Mouse (Mus musculus) c-Kit-positive CD71-positive TER-119-negative erythroid progenitor cells, embryonic 14.5 days (primary cell): ENCODE measurements around the gene Cers6.

Experiments used
- DNase-seq: peaks from one replicate; pipeline ENCODE4 v3.0.0-alpha.2; 2013; ENCODE audit warnings: low read depth

The Cers6 gene

DNA sequence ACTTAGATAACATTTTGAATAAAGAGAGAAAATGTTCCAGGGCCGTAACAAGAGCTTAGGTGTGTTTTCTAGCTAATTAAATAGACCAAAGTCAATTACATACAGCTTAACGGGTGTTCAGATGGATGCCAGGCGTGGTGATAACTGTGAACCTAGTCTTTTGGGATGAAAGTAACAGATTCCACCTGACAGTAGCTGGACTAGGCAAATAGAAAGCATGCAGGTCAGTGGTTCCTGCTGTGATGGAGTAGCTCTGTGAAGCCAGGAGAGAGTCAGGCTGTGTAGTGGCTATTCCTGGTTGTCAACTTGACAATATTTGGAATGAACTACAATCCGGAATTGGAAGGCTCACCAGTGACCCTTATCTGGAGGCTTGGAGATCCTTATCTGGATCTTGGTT, 56.3 kb downstream of the Cers6 start:
- DNase-seq = no peak

DNA sequence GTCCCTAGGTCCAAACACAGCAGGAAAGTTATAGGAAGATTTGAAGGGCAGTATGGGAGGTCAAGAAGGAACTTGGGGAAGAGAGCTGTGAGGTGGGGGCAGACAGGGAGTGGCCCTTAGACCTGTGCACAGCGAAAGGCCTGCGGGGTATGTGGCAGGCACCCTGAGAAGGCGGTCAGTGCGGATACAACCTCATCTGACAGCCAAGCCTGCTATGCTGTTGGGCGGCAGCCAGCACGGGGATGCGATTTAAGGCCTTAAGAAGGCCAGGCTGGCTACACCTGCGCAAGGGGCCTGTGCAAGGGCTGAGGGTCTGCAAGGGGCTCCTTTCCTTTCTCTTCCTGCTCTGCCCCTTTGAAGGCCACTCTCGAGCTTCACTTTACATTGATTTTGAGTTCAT, 63.1 kb downstream of the Cers6 start:
- no peak for DNase-seq

DNA sequence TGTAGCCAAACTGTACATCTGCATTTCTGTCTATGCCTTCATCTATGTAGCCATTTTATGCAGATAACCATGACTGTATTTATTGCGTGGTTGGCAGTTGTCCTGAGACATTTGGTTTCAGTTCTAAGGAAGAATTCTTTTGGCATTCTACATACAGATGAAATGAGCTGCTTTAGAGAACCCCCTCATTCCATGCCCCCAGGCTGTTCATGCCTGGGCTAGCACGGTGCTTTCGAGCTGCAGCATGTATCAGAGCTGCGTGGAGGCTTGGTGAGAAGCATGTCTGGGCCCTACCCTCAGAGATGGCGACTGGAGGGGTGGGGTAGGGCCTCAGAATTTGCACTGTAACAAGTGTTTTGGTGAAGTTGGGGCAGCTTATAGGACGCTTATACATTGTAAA, 64.3 kb downstream of the Cers6 start:
- no peak for DNase-seq

DNA sequence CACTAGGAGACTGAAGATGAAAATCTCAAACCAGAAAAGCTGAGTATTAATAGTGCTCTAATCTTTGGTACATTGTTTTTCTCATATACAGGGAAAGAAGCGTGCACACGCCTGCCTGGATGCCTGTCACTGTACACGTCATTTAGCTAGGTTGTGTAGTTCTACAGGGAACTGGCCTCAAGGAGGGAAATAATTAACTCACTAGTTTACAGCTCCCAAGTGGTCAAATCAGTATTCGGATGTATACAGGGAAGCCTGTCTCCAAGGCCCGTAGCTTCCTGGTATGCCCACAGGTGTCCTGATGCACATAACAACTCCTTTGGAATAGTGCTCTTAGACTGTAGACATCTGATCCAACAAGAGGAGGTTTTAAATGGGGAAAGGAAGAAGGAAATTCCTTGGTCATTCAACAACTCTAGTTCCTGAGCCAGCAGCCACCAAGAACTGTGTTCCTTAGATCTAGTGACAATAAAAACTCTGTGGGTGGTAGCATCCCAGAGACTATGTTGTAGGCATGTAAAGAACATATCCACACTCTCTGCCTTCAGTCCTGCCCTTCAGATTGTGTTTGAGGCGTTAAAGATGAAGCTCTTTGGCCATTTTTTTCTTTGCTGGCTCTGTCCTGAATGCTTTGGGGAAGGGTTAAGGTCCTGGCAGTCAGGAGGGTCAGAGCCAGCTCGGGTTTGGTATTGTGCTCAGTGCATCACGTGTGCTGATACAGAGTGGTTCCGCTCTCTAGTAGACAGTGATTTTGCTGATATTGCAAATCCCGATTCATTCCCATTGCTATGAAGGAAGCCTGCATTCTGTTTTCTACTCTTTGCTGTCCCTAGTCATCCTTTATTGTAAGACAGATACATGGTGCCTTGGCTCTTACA, 65.9 kb downstream of the Cers6 start:
- no peak for DNase-seq

DNA sequence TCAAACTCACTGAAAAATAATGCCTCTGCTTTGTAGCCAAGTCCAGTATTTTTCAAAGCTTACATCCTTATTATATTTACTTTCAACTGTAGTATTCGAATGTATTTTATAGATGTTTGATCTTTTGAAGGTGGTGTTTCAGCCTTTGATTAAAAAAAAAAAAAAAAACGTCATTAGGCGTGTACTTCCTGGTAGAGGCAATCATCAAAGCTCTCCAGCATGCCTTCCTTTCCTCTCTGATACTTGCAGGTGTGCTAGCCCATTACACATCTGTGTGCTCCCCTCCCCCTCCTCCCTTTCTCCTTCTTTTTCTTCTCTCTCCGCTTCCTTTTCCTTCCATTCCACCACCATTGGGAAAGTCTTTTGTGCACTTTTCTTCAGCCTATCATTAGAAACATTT, 71.0 kb downstream of the Cers6 start:
- DNase-seq = no peak

DNA sequence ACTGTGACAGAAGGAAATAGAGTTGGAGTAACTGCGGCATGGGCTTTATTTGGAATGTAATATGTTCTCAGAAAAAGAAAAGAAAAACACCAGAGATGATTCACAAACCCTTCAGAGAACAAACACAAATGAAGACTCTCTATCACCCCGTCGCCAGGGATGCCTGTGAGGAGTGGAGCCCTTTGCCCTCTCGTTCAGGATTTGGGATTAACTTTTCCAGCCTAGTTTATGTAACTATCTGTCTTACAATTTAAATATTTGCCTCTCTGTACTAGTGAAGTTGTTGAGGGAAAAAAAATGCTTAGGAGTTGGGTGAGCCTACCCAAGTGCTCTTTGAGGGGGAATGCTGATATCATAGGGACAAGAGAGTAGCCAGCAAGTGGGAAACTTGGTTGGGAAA, 71.4 kb downstream of the Cers6 start:
- DNase-seq = no peak

DNA sequence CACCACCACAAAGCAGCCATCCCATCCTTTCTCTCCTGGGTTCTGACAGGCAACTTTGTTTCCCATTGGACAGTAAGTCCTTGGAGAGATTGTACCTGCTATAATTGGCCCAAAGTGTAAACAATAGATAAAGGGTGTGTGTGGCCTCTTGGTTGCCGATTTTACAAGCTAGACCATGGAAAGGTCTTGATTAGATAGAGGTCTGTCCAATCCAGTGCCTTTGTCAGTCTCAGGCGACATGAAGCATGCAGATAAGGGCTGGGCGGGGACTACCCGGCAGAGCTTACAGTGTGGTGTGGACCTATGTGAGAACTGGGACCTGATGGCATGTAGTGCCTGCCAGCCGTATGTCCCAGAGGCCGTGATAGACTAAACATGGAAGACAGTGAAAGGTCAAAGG, 73.4 kb downstream of the Cers6 start:
- DNase-seq = peak; percentile 69

DNA sequence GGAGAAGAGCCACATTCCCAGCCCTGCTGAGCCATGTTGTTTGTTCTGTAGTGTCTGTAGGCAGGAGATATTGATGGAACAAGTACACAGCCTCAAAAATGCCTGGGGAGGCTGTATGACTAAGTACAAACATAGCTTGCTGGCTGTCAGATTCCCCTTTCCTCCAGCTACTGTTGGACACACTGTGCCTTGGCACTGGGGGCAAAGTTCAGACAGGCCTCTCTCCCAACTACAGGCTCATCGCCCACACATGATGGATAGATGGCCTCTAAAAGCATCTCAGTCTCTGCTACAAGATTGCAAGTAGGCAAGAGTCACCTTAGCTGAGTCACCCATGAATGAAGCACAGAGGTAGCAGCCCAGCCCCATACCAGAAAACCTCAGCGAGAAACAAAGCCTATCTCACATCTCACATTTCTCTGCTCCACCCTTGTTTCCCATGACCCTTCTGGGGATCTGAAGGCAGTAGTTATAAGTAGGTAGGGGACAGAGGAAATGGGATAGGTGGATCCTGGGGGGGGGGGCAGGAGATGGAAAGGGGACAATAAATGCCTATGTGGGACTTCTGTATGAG, 74.6 kb downstream of the Cers6 start:
- DNase-seq = no peak

DNA sequence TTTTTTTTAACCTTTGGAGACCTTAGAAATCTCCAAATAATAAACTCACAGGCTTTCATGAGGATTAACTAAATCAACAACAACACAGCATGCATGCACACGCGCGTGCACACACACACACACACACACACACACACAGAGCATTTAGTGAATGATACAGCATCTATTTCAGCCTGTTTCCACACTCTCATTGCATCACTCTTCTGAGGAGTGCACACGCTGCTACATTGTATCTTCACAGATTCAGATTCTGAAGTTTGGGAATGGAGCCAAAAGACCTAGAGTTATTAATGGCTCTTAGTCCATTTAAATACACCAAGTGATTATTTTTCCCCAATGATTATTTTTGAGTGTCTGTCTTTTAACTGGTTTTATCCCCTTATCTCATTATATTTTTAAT, 75.5 kb downstream of the Cers6 start:
- DNase-seq = no peak

DNA sequence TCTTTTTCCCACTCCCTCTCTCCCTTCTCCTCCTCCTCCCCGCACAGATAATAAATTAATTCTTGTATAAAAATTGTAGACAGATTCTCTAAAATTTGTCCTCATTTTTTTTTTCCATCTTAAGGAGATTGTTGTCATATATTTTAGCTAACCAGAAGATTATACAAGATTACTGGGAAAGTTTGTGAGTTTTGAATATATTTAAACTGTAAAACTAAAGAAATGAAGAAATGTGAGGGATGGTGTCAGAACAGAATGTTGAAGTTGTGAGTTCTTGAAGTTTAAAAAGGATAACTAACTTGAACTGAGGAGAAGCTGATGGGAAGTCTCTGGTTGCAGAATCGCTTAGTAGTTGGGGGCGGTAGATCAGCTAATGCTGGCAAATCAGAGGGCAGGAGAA, 76.6 kb downstream of the Cers6 start:
- DNase-seq = no peak

DNA sequence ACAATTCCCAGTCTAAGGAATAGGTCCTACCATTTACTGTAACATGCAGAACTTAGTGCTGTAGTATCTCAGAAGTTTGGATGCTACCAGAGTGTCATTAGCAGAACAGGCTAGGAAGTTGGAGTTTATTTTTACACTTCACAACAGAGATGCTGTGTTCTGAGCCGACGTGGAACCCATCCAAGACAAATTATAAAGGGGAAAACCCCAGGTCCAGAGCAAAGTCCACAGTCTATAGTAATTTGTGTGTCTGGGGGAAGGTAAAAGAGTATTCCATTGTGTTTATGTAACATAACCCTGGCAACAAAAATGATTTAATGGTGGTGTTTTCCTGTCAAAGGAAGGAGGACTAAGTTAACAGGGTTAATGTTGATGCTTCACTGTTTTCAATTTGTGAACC, 83.7 kb downstream of the Cers6 start:
- DNase-seq = no peak

DNA sequence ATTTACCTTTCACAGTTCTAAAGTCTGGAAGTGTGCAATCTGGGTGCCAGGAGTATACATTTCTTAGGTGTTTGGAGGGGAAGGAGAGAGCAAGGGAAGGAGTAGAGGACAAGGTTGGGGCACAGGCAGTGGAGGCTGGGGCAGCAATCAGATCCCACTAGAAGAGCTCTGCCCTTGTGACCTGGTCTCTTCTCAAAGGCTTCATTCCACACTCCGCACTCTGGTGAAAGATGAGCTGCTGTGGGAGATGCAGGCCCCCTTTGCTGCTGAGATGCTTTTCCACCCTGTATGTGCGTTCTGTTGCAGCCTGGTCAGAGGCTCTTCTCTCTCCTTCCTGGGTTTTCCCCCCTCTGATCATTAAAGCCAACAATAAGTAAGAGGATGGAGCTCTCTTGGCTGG, 84.7 kb downstream of the Cers6 start:
- no peak for DNase-seq

DNA sequence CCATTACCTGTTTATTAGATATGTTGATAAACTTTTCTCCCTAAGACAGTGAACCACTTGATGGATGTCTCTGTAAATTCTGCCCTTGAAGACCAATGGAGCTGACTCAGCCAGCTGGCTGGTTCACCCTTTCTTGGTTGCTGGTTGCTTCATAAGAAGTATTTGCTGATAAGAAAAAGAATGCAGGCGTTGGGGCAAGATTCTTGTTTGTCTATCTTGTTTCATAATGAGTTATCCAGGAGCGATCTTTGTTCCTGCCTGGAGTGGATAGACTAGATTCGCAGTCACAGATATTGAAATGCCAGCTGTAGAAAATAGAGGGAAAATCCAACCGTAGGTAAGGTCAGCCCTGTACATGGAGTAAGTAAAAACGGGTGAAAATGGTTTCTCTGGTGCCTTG, 85.6 kb downstream of the Cers6 start:
- DNase-seq = no peak

DNA sequence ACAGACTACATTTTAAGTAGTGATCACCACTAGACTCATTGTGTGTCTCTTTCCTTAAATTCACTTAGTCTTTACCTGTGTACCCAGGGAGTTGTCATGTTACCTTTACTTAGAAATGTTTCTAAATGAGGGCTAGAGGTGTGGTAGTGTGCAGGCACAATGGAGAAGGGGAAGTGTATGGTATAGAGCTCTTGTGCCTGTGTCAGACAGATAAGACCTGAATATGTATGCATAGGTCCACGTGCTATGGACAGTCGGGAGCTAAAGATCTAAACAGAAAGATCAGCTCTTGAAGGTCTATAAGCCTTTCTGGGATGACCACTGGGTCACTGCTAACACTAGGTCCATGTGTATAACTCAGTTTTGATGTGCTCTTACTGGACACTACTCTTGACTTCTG, 87.9 kb downstream of the Cers6 start:
- DNase-seq = no peak

DNA sequence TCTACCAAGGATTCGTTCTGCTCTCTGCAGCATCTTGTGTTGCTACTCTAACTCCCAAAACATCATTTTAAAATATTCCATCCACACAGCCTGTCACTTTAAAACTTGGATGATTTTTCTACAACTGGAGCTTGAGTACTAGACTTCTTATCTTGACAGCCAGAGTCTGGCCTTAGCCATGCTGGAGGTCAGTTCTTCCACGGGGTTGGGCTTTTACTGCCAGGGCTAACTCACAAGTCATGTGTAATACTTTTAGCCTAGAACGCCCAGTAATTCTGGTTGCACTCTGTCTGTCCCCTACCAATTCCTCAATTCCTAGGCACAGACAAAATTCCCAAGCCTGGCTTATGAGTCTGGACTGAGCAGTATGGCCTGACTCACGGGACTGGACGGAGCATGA, 88.5 kb downstream of the Cers6 start:
- no peak for DNase-seq

DNA sequence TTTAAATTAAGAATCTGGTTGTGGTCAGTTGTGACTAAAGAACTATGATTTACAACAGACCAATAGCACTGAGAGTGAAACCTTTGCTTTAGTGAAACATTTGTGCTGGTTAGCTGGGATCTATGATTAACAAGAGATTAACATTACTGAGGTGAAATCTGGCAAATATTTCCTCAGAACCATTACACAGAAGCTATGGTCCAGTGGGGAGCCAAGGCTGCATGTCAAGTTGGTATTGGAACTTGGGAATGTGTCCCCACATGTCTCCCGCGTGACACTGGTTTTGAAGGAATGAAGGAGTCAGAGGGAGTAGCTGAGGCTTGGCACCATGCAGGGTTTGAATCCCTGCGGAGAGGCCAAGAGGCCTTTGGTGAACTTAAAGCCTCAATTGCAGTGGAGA, 90.5 kb downstream of the Cers6 start:
- DNase-seq = no peak

DNA sequence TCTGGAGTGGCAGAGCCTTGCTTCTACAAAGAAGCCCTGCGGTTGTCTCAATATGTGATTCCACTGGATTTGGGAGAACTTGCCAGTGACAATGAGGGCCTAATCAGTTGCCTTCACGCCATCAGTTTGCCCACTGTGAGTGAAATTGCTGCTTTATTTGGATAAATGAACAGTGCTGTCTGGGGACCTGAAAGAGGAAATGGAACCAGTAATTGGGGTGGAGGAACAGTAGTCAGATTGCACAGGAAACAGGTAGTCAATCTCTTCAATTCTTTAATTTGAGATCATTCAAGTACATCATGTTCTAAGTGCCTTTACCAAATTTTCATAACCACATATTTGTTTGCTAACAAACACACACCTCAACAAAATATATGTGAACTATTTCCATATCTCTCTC, 92.4 kb downstream of the Cers6 start:
- DNase-seq = no peak

DNA sequence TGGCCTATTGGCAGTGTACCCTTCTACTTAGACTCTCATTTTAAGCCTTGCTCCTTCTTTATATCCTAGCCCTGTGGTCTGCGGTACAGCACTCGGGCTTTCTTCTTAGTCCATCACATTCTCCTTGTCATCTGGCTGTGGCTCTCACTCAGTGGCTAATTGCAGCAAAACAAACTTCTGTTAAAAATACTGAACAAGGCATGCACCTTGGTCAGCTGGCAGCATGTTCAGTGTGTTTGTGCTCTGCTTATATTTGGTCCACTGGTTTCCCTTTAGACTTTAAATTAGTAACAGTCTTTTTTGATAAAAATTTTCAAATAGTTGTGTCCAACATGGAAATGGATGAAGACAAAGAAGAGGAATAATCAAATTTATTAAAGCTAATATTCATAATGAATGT, 94.3 kb downstream of the Cers6 start:
- no peak for DNase-seq

DNA sequence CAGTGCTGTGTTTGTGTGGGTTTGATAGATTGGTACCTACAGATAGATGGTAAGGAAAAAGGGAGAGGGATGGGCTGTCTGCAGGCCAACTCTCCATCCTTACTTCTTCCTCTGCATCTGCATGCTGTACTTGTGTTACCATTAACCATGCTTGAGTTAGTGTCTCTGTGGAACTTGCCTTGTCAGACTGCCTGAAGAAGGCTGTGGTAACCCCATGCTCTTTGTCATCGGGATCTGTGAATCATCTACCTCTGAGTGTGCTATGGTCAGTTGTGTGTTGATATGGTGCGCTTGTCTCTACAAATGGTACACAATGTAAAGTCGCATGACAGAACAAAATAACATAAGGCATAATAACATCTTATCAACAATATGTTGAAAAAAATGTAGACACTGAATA, 94.9 kb downstream of the Cers6 start:
- DNase-seq = no peak

DNA sequence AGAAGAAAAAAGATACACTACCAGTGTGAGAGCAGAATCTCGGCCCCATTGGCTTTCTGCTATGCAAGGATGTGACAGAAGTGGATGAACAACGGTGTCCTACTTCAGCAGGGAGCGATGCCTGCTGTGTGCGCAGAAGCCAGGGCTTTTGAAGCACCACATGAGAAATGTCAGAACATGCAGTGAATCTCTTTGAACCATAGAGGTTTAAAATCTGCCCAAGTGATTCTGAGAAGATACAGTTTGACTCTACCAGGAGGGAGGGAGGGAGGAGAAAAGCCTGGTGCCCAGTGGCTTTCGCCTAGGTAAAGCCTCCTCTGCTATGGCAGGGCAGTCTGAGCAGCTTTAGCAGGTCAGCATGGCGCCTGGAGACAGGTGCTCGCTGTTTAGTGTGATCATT, 96.6 kb downstream of the Cers6 start:
- no peak for DNase-seq

DNA sequence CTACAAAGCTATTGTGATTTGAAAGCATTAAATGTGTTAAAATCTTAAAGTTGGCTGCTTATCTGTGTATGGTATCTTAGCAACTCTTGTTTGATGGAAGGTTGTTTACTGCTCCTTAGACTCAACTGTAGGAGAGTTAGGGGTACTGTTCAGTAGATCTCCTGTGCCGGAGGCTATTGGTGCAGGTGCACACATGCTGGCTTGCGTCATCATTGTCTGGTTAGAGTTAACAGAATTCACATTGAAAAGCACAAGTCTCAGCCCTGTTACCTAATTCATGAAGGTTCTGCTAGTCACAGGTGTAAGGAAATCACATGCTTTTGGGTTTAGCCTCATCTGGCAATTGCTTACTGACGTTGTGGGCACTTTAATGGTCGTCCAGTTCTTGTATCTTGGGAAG, 98.3 kb downstream of the Cers6 start:
- DNase-seq = no peak

DNA sequence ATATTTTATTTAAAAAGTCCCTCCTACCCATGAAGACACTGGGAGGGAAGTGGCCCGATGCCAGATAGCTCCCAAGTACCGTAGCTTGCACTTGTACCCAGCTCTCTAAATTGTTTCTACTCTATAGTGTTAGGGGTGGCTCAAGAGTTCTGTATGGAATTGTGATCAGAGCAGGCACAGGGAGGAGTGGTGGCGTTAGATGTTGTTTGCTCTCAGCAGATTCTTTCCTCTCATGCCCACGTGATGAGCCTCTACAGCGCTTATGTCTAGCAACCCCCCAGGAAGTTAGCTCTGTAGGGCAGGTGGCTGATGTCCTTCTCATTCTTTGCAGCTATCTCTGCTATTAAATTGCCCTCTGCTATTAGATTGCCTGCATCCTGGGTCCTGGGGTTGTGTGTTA, 98.8 kb downstream of the Cers6 start:
- no peak for DNase-seq

DNA sequence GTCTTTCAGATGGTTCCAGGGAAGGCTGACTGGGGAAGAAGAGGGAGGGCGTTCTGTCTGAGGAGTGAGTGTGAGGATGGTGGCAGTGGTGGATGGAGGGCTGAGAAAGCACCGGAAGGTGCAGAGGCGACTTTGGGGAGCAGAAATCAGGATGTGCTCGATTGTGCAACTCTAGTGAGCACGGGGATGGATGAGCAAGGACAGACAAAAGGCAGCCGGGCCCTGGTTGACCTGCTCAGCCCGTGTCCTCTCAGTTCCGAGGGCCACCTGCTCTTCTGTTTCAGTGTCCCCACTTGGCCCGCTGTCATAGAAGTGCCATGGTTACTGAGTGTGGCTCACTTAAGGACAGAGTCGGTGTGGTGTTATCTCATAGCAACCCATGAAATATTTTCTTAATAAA, 99.4 kb downstream of the Cers6 start:
- no peak for DNase-seq

DNA sequence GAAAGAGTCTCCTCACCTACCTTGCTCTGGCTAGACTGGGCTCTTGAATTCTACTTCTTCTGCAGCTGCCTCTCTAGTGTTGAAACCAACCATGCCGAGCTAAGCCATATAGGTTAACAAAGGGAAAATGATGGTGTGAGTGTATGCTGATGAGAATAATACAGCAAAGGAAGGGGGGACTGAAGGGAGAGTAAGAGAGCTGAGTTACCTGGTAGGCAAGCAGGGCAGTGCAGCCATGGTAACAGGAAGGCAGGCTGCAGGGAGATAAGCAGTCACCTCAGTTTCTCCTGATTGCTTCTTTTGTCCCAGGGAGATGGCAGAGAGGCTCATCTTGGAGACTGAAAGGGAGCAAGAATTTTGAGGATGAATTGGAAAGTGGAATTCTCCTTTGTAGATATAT, 105.1 kb downstream of the Cers6 start:
- no peak for DNase-seq
